Mouse (Mus musculus) naive thymus-derived CD4-positive, alpha-beta T cell, adult 2 months (primary cell): ENCODE measurements at regions not wholly inside any gene's neighbourhood (a gene's known extent, or its start where the extent isn't known, plus 50 kb on each side); places are given as distances from the start of the nearest gene placed in this dataset.

ENCODE experiments used
- DNase-seq: peaks from one replicate; pipeline ENCODE4 v3.0.0-alpha.2; 2011; ENCODE audit warnings: low read depth

DNA sequence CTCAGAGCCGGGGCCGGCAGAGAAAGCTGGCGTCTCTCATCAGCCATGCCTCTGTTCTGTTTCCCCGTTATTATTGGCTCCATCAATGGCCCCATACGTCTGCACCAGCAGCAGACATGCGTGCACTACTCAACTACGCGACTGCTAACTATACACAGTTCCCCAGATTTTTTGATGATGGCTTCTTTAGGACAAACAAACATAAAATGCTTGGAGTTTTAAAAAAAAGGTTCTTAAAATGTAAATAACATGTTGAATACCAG, 256.6 kb downstream of the Ankrd16 start:
- DNase-seq: no peak

DNA sequence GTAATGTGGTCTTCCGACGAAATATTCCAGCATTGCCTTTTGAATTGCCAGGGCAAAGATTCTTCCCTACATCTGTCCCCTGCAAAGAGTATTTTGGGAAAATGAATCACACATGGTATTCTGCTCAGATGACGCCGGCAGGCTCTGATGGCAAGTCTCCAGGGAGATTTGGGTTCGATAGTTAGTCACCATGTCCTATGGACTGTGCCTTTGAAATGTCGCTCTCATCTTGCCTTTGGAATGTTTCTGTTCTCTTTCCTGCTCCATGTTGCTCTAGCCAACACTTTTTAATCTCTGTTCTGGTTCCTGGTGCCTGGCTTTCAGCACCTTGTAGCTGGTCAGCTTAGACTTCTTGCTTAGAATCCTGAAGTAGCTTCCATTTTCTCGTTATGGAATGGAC, 252.3 kb downstream of the Itga8 start:
- no peak for DNase-seq

DNA sequence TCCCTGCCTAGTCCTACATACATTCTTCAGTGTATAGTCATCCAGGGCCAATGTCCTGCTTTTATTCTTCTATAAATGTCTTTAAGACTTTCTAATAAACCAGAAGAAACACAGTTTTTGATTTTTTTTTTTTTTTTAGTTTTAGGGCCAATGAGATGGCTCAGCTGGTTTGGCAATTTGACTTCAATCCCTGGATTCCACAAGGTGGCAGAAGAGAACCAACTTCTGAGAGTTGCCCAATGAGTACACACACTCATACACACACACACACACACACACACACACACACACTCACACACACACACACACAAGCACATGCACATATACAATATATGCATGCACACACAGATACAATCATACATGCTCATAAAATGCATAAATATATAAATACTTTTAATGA, 251.8 kb downstream of the Itga8 start:
- DNase-seq: no peak

DNA sequence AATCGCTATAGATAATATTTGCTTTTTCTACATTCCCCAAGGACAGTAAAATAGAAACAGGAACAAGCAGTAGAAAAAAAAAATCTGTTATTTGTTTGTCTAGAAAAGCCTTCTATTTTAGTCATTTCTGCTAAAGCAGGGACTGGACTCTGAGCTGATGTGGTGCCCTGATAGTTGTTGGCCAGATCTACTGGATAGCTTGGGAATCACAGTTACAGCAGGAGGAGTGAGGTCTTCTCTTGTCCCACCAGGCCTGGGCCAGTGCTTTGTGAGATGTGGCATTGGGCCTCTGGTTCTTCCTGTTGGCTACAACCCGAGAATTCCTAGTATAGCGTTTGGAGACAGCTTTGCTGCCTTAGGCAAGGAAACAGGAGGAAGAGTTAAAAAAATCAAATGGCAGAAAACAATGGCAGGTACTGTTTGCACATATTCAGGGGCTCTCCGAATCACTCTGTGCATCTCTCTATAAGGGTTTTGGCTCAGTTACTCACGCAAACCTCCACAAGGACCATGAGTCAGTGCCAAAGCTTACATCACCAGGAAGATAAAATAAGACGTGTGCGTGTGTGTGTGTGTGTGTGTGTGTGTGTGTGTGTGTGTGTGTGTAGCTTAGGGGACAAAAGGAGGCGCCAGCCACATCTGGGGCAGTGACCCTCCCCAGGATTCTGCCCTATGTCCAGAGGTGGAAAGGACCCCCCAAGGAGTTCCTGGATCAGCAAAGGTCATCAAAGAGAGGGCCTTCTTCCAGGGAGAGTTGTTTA, 248.1 kb downstream of the Itga8 start:
- no peak for DNase-seq

DNA sequence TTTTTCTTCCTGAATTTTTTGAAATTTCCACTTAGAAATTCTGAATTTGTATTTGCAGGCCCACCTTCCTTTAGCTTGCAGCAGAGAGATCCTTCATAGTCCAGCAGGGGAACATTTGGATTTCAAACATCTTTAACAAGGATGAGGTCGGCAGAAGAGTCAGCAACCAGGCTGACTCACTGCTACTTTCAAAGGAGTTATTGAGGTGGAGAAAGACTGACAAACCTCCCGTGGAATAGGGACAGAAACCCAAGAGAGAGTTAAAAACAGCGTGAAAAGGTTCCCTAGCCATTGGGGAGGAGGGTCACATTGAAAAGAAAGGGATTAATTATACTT, 247.6 kb downstream of the Itga8 start:
- DNase-seq: no peak
